Mouse (Mus musculus) kidney, embryonic 15.5 days (tissue): ENCODE measurements around the gene Mlec. TPM values are rescaled to one million over a fixed set of nuclear protein-coding genes. Genes with fewer than 3 reads are reported as not detected.

Source experiments
- ATAC-seq: fragments of 200-750 bp; cut with Nextera tagmentation; replicated peaks from 2 replicates; pipeline ENCODE4 v1.8.0; 2017; ENCODE audit warnings: moderate TSS enrichment; ENCODE audit not compliant: low FRiP score
- H3K27ac ChIP-seq: fragments of 300-500 bp; sonication (generic); 2 replicates; pipeline ENCODE4 v1.5.1; 2015; ENCODE audit warnings: mild to moderate bottlenecking, inconsistent platforms
- H3K27me3 ChIP-seq: fragments of 300-500 bp; sonication (generic); 2 replicates; pipeline ENCODE4 v1.6.1; 2015; ENCODE audit warnings: inconsistent platforms
- H3K36me3 ChIP-seq: fragments of 300-500 bp; sonication (generic); 2 replicates; pipeline ENCODE4 v1.6.1; 2015; ENCODE audit warnings: inconsistent platforms
- H3K4me1 ChIP-seq: fragments of 300-500 bp; sonication (generic); 2 replicates; pipeline ENCODE4 v1.6.1; 2015; ENCODE audit warnings: inconsistent platforms
- H3K4me2 ChIP-seq: fragments of 300-500 bp; sonication (generic); 2 replicates; pipeline ENCODE4 v1.6.1; 2015; ENCODE audit warnings: moderate library complexity, mild to moderate bottlenecking, inconsistent platforms
- H3K4me3 ChIP-seq: fragments of 300-500 bp; sonication (generic); replicated peaks from 2 replicates; pipeline ENCODE4 v1.5.1; 2015; ENCODE audit warnings: mild to moderate bottlenecking, inconsistent platforms
- H3K9ac ChIP-seq: fragments of 300-500 bp; sonication (generic); 2 replicates; pipeline ENCODE4 v1.6.1; 2015; ENCODE audit warnings: mild to moderate bottlenecking, inconsistent platforms
- H3K9me3 ChIP-seq: fragments of 300-500 bp; sonication (generic); replicated peaks from 2 replicates; pipeline ENCODE4 v1.6.1; 2016; ENCODE audit warnings: inconsistent platforms
- WGBS: fragments of 180-500 bp; shearing (Covaris S2); methylation state at CpG from one replicate; pipeline ENCODE4 v1.1.7; 2015; ENCODE audit warnings: mixed read lengths; 5-methylcytosine and 5-hydroxymethylcytosine counted together
- polyA plus RNA-seq: library from polyadenylated mRNA; unstranded; fragments of >200 nt; fragmentation: Nextera tagmentation; extraction: Ambion mirVana; gene quantifications from 2 replicates; pipeline ENCODE4 v1.2.1, GENCODE M21; 2015

Gene Mlec
- polyA plus RNA-seq, 1 experiment from 2014 or later, result 84.7 TPM

- H3K27ac ChIP-seq, result no peak overlapping the region
- H3K27me3 ChIP-seq, result no peaks in the 10 kb centered on the region
- no peak for ATAC-seq
- H3K4me2 ChIP-seq, result no peak overlapping the region
- H3K4me1 ChIP-seq, result peaks cover 69% of the 10 kb centered on the region
- no peak overlapping the region for H3K4me3 ChIP-seq
- no peaks in the 10 kb centered on the region for H3K9me3 ChIP-seq
- H3K36me3 ChIP-seq, result peaks cover 83% of the 10 kb centered on the region
- WGBS, result 71% methylated on average over 3 of the region's 3 CpGs
- H3K9ac ChIP-seq, result no peak overlapping the region
Observed at GRCm38 (mm10) chr5:115147388-115147787, 10.6 kb downstream of the Mlec start.

DNA sequence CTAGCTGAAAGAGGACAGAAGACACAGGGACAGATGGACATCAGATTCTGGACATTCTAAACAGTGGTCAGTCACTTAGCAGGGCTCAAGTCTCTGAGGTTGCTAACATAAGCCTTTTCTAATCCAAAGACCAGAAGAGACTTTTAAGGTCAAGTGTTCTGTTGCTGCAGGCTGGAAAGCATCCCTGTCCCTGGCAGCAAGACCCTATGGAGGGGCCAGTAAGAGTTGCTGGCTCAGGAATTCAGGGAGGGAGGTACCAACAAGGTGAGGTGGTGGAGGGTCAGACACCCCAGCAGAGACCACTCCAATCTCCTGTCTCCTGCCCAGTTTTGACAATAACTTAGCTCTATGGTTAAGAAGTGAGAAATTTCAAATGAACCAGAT lies 11.2 kb downstream of the Mlec start:
- Histone ChIP-seq H3K4me2 (no peak overlapping the region), H3K27ac (no peak overlapping the region), H3K9ac (no peak overlapping the region), H3K4me1 (peaks cover 63% of the 10 kb centered on the region), H3K9me3 (no peaks in the 10 kb centered on the region), H3K36me3 (peaks cover 83% of the 10 kb centered on the region), H3K4me3 (no peak overlapping the region), H3K27me3 (no peaks in the 10 kb centered on the region)
- no peak for ATAC-seq

GRCm38 (mm10) chr5:115145976-115146746 lies 11.8 kb downstream of the Mlec start:
- no peak overlapping the region for H3K4me3 ChIP-seq
- H3K27me3 ChIP-seq, result no peaks in the 10 kb centered on the region
- H3K4me1 ChIP-seq, result peaks cover 57% of the 10 kb centered on the region
- H3K9ac ChIP-seq, result no peak overlapping the region
- no peaks in the 10 kb centered on the region for H3K9me3 ChIP-seq
- no peak for ATAC-seq
- H3K4me2 ChIP-seq, result no peak overlapping the region
- WGBS, result 67% methylated on average over 6 of the region's 6 CpGs
- no peak overlapping the region for H3K27ac ChIP-seq
- H3K36me3 ChIP-seq, result peaks cover 83% of the 10 kb centered on the region

DNA sequence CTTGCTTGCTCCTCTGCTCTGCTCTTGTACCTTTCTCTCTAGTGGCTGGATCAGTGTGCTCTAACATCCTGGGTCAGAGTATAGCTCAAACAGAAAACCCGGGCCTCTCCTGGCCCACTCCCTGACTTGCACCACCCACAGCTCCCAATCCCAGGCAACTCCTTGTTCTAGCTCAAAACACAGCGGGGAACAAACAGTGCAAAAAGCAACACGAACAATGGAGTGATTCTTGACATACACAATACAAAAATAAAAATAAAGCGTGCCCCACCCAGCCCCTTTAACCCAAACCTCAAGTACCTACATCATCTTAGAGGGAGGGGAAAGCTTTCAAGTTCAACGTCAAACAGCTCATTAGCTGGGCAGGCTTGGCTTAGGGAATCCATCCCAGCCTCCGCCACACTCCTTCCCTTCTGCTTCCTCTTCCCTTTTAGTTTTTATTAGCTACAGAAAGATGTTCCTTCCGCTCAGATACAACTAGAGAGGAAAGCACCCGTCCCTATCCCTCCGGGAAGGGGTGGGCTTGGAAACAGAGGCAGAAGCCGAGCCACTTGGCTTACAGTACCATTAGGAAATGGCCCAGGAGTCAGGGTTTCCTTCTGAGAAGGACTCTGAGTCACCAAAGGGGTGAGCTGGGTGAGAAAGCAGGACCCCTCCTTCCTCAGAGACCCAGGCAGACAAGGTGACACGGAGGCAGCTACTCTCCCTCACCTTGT lies 12.6 kb downstream of the Mlec start:
- no peaks in the 10 kb centered on the region for H3K9me3 ChIP-seq
- 0 out of 2 replicates have a peak overlapping the region, but pooled peaks have one; percentile 37 for H3K27ac ChIP-seq
- H3K9ac ChIP-seq, result no peak overlapping the region
- 73% methylated on average over 11 of the region's 11 CpGs for WGBS
- no peak for ATAC-seq
- H3K36me3 ChIP-seq, result peaks cover 77% of the 10 kb centered on the region
- H3K4me2 ChIP-seq, result no peak overlapping the region
- H3K27me3 ChIP-seq, result no peaks in the 10 kb centered on the region
- no peak overlapping the region for H3K4me3 ChIP-seq
- H3K4me1 ChIP-seq, result peaks cover 54% of the 10 kb centered on the region

GRCm38 (mm10) chr5:115144471-115144870 lies 13.5 kb downstream of the Mlec start:
- Histone ChIP-seq H3K9me3 (no peaks in the 10 kb centered on the region), H3K27ac (peak overlapping the region; percentile 37; the same call in 1 of the 2 replicates), H3K4me1 (peaks cover 45% of the 10 kb centered on the region), H3K4me2 (no peak overlapping the region), H3K4me3 (no peak overlapping the region), H3K27me3 (no peaks in the 10 kb centered on the region), H3K9ac (no peak overlapping the region), H3K36me3 (peaks cover 67% of the 10 kb centered on the region)
- no peak for ATAC-seq
- 73% methylated on average over 6 of the region's 6 CpGs for WGBS

DNA sequence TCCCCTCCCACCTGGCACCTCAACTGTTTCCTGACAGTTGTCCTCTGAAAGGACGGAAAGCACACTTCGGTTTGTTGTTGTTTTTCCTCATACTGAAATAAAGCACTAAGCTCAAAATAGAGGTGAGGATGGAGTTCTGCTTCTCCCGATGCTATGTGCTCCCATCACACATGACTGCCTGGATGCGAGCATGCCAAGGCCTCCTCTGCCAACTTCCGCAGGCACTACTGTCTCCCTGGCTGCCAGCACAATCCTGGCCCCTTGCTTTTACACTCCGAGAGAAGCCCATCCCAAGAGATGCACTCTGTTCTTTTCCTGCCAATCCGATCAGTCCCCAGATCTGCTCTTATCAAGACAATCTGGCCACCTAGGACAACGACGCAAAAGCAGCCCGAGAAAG lies 14.4 kb downstream of the Mlec start:
- peaks cover 42% of the 10 kb centered on the region for H3K4me1 ChIP-seq
- H3K4me3 ChIP-seq, result no peak overlapping the region
- no peak overlapping the region for H3K27ac ChIP-seq
- no peaks in the 10 kb centered on the region for H3K27me3 ChIP-seq
- 74% methylated on average over 10 of the region's 10 CpGs for WGBS
- H3K9ac ChIP-seq, result no peak overlapping the region
- H3K9me3 ChIP-seq, result no peaks in the 10 kb centered on the region
- H3K36me3 ChIP-seq, result peaks cover 59% of the 10 kb centered on the region
- no peak overlapping the region for H3K4me2 ChIP-seq
- ATAC-seq, result no peak

DNA sequence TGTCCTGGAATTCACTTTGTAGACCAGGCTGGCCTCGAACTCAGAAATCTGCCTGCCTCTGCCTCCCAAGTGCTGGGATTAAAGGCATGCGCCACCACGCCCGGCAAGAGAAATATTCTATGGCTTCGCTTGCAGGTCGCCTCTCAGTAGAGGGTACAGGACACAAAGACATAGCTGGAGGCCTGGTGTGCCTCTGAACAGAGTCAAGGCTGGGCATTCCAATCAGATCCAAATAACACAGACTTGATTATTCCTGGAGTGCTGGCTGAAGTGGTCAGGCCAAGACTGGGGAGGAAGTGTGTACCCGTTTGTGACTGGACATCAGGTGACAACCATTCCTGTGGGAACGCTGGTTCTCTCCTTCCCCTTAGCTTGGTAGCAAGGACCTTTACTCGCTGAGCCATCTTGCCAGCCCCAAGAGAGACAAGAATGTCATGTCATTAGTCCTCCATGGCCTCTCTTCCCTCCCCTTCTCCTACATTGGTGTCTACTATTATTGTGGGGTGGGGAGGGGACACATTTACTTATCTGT lies 15.7 kb downstream of the Mlec start:
- no peak overlapping the region for H3K4me3 ChIP-seq
- no peak overlapping the region for H3K4me2 ChIP-seq

GRCm38 (mm10) chr5:115140726-115141125 lies 17.3 kb downstream of the Mlec start:
- no peak overlapping the region for H3K4me2 ChIP-seq
- WGBS, result 50% methylated on average over 3 of the region's 3 CpGs
- ATAC-seq, result no peak
- 0 out of 2 replicates have a peak overlapping the region, but pooled peaks have one; percentile 18 for H3K27ac ChIP-seq
- no peaks in the 10 kb centered on the region for H3K9me3 ChIP-seq
- H3K27me3 ChIP-seq, result no peaks in the 10 kb centered on the region
- no peak overlapping the region for H3K9ac ChIP-seq
- H3K36me3 ChIP-seq, result peaks cover 31% of the 10 kb centered on the region
- peaks cover 26% of the 10 kb centered on the region for H3K4me1 ChIP-seq
- no peak overlapping the region for H3K4me3 ChIP-seq

More for the DNA sequence above, 15.7 kb downstream of the Mlec start:
- WGBS, result 94% methylated on average over 9 of the region's 9 CpGs
- Histone ChIP-seq H3K9ac (no peak overlapping the region), H3K36me3 (peaks cover 46% of the 10 kb centered on the region), H3K4me1 (peaks cover 36% of the 10 kb centered on the region), H3K27me3 (no peaks in the 10 kb centered on the region), H3K9me3 (no peaks in the 10 kb centered on the region), H3K27ac (no peak overlapping the region)
- no peak for ATAC-seq

GRCm38 (mm10) chr5:115139124-115139523 lies 18.9 kb downstream of the Mlec start:
- H3K36me3 ChIP-seq, result peaks cover 15% of the 10 kb centered on the region
- no peak overlapping the region for H3K4me2 ChIP-seq
- WGBS, result 52% methylated on average over 4 of the region's 4 CpGs
- H3K27ac ChIP-seq, result no peak overlapping the region
- no peaks in the 10 kb centered on the region for H3K27me3 ChIP-seq
- H3K4me3 ChIP-seq, result no peak overlapping the region
- peaks cover 12% of the 10 kb centered on the region for H3K4me1 ChIP-seq
- no peak overlapping the region for H3K9ac ChIP-seq
- no peak for ATAC-seq
- no peaks in the 10 kb centered on the region for H3K9me3 ChIP-seq

GRCm38 (mm10) chr5:115134234-115135165 lies 23.5 kb downstream of the Mlec start, which contains the start of gene Unc119b:
Unc119b (minus strand) TSS chr5:115134975.
- 0 out of 2 replicates have a peak within 1 kb of the TSS, but pooled peaks have one; percentile 19 for H3K27ac ChIP-seq
- peak within 1 kb of the TSS; percentile 76 for H3K9ac ChIP-seq
- ATAC-seq, result peak; percentile 92
- under 1% methylated on average over 53 of the region's 81 CpGs for WGBS
- H3K27me3 ChIP-seq, result no peaks in the 10 kb centered on the region
- H3K4me3 ChIP-seq, result peak within 1 kb of the TSS; percentile 92
- peak within 1 kb of the TSS; percentile 95 for H3K4me2 ChIP-seq
- H3K9me3 ChIP-seq, result no peaks in the 10 kb centered on the region
- peaks cover 18% of the 10 kb centered on the region for H3K4me1 ChIP-seq
- peaks cover 12% of the 10 kb centered on the region for H3K36me3 ChIP-seq

GRCm38 (mm10) chr5:115133358-115134066 lies 24.5 kb downstream of the Mlec start:
- ATAC-seq, result no peak
- H3K4me2 ChIP-seq, result peak overlapping the region; percentile 95
- WGBS, result 51% methylated on average over 6 of the region's 6 CpGs
- no peak overlapping the region for H3K27ac ChIP-seq
- peak overlapping the region; percentile 92 for H3K4me3 ChIP-seq
- H3K27me3 ChIP-seq, result no peaks in the 10 kb centered on the region
- peaks cover 20% of the 10 kb centered on the region for H3K36me3 ChIP-seq
- peaks cover 18% of the 10 kb centered on the region for H3K4me1 ChIP-seq
- peak overlapping the region; percentile 76 for H3K9ac ChIP-seq
- no peaks in the 10 kb centered on the region for H3K9me3 ChIP-seq
